Mouse (Mus musculus) olfactory bulb, adult 2 months (tissue): ENCODE measurements at regions not wholly inside any gene's neighbourhood (a gene's known extent, or its start where the extent isn't known, plus 50 kb on each side); places are given as distances from the start of the nearest gene placed in this dataset.

Experiments used
- CTCF ChIP-seq: fragments of 200-500 bp; IDR thresholded peaks from 2 replicates; pipeline ENCODE4 v1.5.1; 2012; ENCODE audit warnings: low read depth, mild to moderate bottlenecking, low read length, moderate library complexity; ENCODE audit not compliant: insufficient read depth
- POLR2A ChIP-seq: fragments of 200-500 bp; IDR thresholded peaks from 2 replicates; pipeline ENCODE4 v1.6.1; 2012; ENCODE audit warnings: mild to moderate bottlenecking, low read depth, low read length, moderate library complexity; ENCODE audit not compliant: insufficient read depth

GRCm38 (mm10) chr15:6059361-6059760 lies 240.2 kb upstream of the Dab2 start:
- TF ChIP-seq POLR2A (no peak), CTCF (no peak)
